ENCODE assay signal across 9 mouse cellular contexts in the genomic region with DNA sequence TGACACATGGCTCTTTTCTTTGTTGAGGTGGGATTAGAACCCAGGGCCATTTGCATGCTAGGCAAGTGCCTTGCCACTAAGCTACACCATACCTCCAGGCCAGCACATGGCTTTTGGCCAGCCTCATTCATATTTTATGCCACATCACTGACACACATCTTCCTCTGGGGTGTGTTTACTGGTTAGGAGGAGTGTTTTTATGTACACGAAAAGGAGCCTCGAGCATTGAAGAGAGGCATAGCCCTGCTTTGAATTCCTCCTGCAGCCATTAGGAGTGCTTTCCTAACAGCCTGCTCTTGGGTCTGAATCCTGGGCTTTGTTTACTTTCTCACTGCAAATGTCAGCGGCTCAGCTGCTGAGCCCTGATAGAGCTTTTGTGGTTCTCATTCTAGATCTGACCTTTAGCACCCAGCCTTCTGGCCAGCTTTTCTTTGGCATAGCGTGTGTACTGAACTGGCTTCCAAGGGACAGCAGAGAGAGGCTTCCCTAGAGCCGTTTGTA. TPM values are rescaled to one million over a fixed set of nuclear protein-coding genes. Genes with fewer than 3 reads are reported as not detected.
DNase-seq lines count a peak whose midpoint lies in the region; ATAC-seq and TF ChIP-seq lines count a peak whose summit lies in the region.
"Had no signal": no experiment of that assay in that cellular context is flagged by ENCODE, and none has a peak within 500 bp of the region (broad histone marks: within the 10 kb centered on the region; RNA-seq: fewer than 3 reads in every experiment).

No protein-coding gene starts in this region.

- DNase-seq in neural tube, embryonic 11.5 days (ENCODE audit: low spot score), result peak; percentile 25
- DNase-seq in neural tube, embryonic 10.5 days (ENCODE audit: extremely low spot score, low spot score), result no peak
- DNase-seq in gastrocnemius, adult 8-10 months (ENCODE audit: low spot score in 2 of 2), result peak; percentile 28 to 30
- peak; percentile 48 for DNase-seq in hindbrain, postnatal 0 days (ENCODE audit: low spot score)
- peak; percentile 60 for DNase-seq in lung, postnatal 10 days
- no peak for DNase-seq in thymus, adult 18-20 months
- DNase-seq in spleen, adult 12 weeks (ENCODE audit: low spot score), result no peak

- no peaks in the 10 kb centered on the region for H3K9me3 ChIP-seq in neural tube, embryonic 11.5 days (ENCODE audit: control insufficient read depth, low read length)
- H3K9me3 ChIP-seq in hindbrain, postnatal 0 days (ENCODE audit: low read length), result no peaks in the 10 kb centered on the region

- ATAC-seq in neural tube, embryonic 11.5 days (ENCODE audit: insufficient read depth, low FRiP score, low TSS enrichment), result no peak
- peak; percentile 22; the same call in 1 of the 2 replicates for ATAC-seq in hindbrain, postnatal 0 days
- ATAC-seq in monocyte, adult 5-6 weeks (replicated peaks; ENCODE audit: insufficient number of reproducible peaks, low FRiP score, low TSS enrichment, poor library complexity, severe bottlenecking), result no peak

- H3K4me2 ChIP-seq in neural tube, embryonic 11.5 days (ENCODE audit: low read depth), result no peak overlapping the region
- no peak overlapping the region for H3K4me2 ChIP-seq in hindbrain, postnatal 0 days (ENCODE audit: low read depth, low read length)

- no peak overlapping the region for H3K4me3 ChIP-seq in neural tube, embryonic 11.5 days (ENCODE audit: low read depth, low read length)
- no peak overlapping the region for H3K4me3 ChIP-seq in hindbrain, postnatal 0 days (ENCODE audit: low read length)

- no peaks in the 10 kb centered on the region for H3K4me1 ChIP-seq in neural tube, embryonic 11.5 days (ENCODE audit: control insufficient read depth, insufficient read depth, low read length)
- H3K4me1 ChIP-seq in hindbrain, postnatal 0 days (ENCODE audit: insufficient read depth, low read length), result no peaks in the 10 kb centered on the region

- H3K27me3 ChIP-seq in neural tube, embryonic 11.5 days (ENCODE audit: control insufficient read depth, insufficient read depth, low read length), result no peaks in the 10 kb centered on the region
- H3K27me3 ChIP-seq in hindbrain, postnatal 0 days (ENCODE audit: insufficient read depth, low read length), result no peaks in the 10 kb centered on the region

- WGBS in neural tube, embryonic 11.5 days, result 37% methylated on average over 5 of the region's 5 CpGs
- WGBS in hindbrain, postnatal 0 days, result 16% methylated on average over 5 of the region's 5 CpGs

- H3K9ac ChIP-seq in neural tube, embryonic 11.5 days (ENCODE audit: low read length), result no peak overlapping the region
- no peak overlapping the region for H3K9ac ChIP-seq in hindbrain, postnatal 0 days (replicated peaks; ENCODE audit: low read length)

- no peaks in the 10 kb centered on the region for H3K36me3 ChIP-seq in neural tube, embryonic 11.5 days (ENCODE audit: control insufficient read depth, insufficient read depth, low read length)
- no peaks in the 10 kb centered on the region for H3K36me3 ChIP-seq in hindbrain, postnatal 0 days (ENCODE audit: insufficient read depth, low read length)

- H3K27ac ChIP-seq in neural tube, embryonic 11.5 days (ENCODE audit: low read depth, low read length), result no peak overlapping the region
- H3K27ac ChIP-seq in hindbrain, postnatal 0 days, result peak overlapping the region; percentile 65

- TF ChIP-seq CTCF in hindbrain, postnatal 0 days (IDR thresholded peaks at IDR 0.05; ENCODE audit: low read depth), result no peak

RNA-seq across cellular contexts. Expression of a gene that starts 44.4 kb away (rescaled TPM):
- polyA plus RNA-seq in neural tube, embryonic 11.5 days (2014; fragmentation: Nextera tagmentation; extraction: Ambion mirVana), result 0.88 and 1.4 TPM in 2 replicates
- total RNA-seq in gastrocnemius, adult 8-10 months (2022), result 1 to 10 TPM in 2 of 4 experiments, under 1 TPM in 2; 0.63 to 2.1 (median 1.1) TPM
- 22.4 and 22.8 TPM in 2 replicates for total RNA-seq in hindbrain, postnatal 0 days (2014; rRNA removed)
- 7.0 and 7.5 TPM in 2 replicates for polyA plus RNA-seq in hindbrain, postnatal 0 days (2015; fragmentation: Nextera tagmentation; extraction: Ambion mirVana)
- not detected in 3 replicates for total RNA-seq in monocyte, adult 5-6 weeks (2017)
- total RNA-seq: hematopoietic stem cell, adult 5-6 weeks had no signal

Comparison
In these comparisons a context has a peak if more than half of its experiments do, and no peak if none do; other contexts are left out.
1. DNase-seq: peak in neural tube, embryonic 11.5 days (single experiment), gastrocnemius, adult 8-10 months (2 of 2), hindbrain, postnatal 0 days (single experiment) and lung, postnatal 10 days (single experiment); none in neural tube, embryonic 10.5 days (single experiment), thymus, adult 18-20 months (0 of 2) and spleen, adult 12 weeks (single experiment).